Mouse (Mus musculus): ENCODE results near the gene Gm28557. TPM values are rescaled to one million over a fixed set of nuclear protein-coding genes. Genes with fewer than 3 reads are reported as not detected.

The Gm28557 gene
- polyA plus RNA-seq, 1 experiment = 4.0 TPM

GRCm38 (mm10) chr13:67112096-67112495 is 3.7 kb upstream of the Gm28557 start:
- DNase-seq = peak; percentile 43

GRCm38 (mm10) chr13:67108821-67109206 is 410 bp upstream of the Gm28557 start:
- no peaks in the 10 kb centered on the region for H3K36me3 ChIP-seq (ENCODE audit: control insufficient read depth, insufficient read depth, low read length)
- TF ChIP-seq POLR2A (IDR thresholded peaks at IDR 0.05; ENCODE audit: low read depth, low read length) (no peak), CTCF (conservative IDR thresholded peaks at IDR 0.05; ENCODE audit: insufficient read depth, insufficient read length, low read depth, low read length) (peak; percentile 60)
- H3K4me3 ChIP-seq (ENCODE audit: insufficient read depth, low read depth, low read length) = peak overlapping the region; percentile 18
- H3K27ac ChIP-seq (ENCODE audit: insufficient read depth, low read depth, low read length) = no peak overlapping the region
- H3K27me3 ChIP-seq (replicated peaks; ENCODE audit: control insufficient read depth, insufficient read depth, low read length) = no peaks in the 10 kb centered on the region
- peaks cover 4% of the 10 kb centered on the region for H3K4me1 ChIP-seq (ENCODE audit: control insufficient read depth, insufficient read depth, low read length)
- WGBS = 3% methylated on average over 9 of the region's 9 CpGs
- DNase-seq = no peak

More at GRCm38 (mm10) chr13:67112096-67112495, 3.7 kb upstream of the Gm28557 start:
- Histone ChIP-seq H3K27me3 (replicated peaks; ENCODE audit: control insufficient read depth, insufficient read depth, low read length) (no peaks in the 10 kb centered on the region), H3K4me1 (ENCODE audit: control insufficient read depth, insufficient read depth, low read length) (peaks cover 4% of the 10 kb centered on the region), H3K27ac (ENCODE audit: insufficient read depth, low read depth, low read length) (no peak overlapping the region), H3K4me3 (ENCODE audit: insufficient read depth, low read depth, low read length) (no peak overlapping the region), H3K36me3 (ENCODE audit: control insufficient read depth, insufficient read depth, low read length) (no peaks in the 10 kb centered on the region)
- 78% methylated on average over 12 of the region's 12 CpGs for WGBS
- TF ChIP-seq CTCF (conservative IDR thresholded peaks at IDR 0.05; ENCODE audit: insufficient read depth, insufficient read length, low read depth, low read length) = no peak
- TF ChIP-seq POLR2A (IDR thresholded peaks at IDR 0.05; ENCODE audit: low read depth, low read length) = no peak

GRCm38 (mm10) chr13:67107681-67108080 is 723 bp downstream of the Gm28557 start:
- Histone ChIP-seq H3K4me3 (ENCODE audit: insufficient read depth, low read depth, low read length) (peak overlapping the region; percentile 85), H3K27ac (ENCODE audit: insufficient read depth, low read depth, low read length) (no peak overlapping the region), H3K27me3 (replicated peaks; ENCODE audit: control insufficient read depth, insufficient read depth, low read length) (no peaks in the 10 kb centered on the region), H3K36me3 (ENCODE audit: control insufficient read depth, insufficient read depth, low read length) (no peaks in the 10 kb centered on the region), H3K4me1 (ENCODE audit: control insufficient read depth, insufficient read depth, low read length) (peaks cover 4% of the 10 kb centered on the region)
- no peak for DNase-seq
- 29% methylated on average over 9 of the region's 9 CpGs for WGBS
- no peak for TF ChIP-seq POLR2A (IDR thresholded peaks at IDR 0.05; ENCODE audit: low read depth, low read length)
- no peak for TF ChIP-seq CTCF (conservative IDR thresholded peaks at IDR 0.05; ENCODE audit: insufficient read depth, insufficient read length, low read depth, low read length)

- WGBS = 91% methylated on average over 10 of the region's 10 CpGs
- no peak within 1 kb of the TSS for H3K27ac ChIP-seq (ENCODE audit: insufficient read depth, low read depth, low read length)
- no peaks in the 10 kb centered on the region for H3K27me3 ChIP-seq (replicated peaks; ENCODE audit: control insufficient read depth, insufficient read depth, low read length)
- no peak within 1 kb of the TSS for H3K4me3 ChIP-seq (ENCODE audit: insufficient read depth, low read depth, low read length)
- H3K36me3 ChIP-seq (ENCODE audit: control insufficient read depth, insufficient read depth, low read length) = peaks cover 2% of the 10 kb centered on the region; the same call in 1 of the 2 replicates
- TF ChIP-seq POLR2A (IDR thresholded peaks at IDR 0.05; ENCODE audit: low read depth, low read length) (no peak), CTCF (conservative IDR thresholded peaks at IDR 0.05; ENCODE audit: insufficient read depth, insufficient read length, low read depth, low read length) (no peak)
- H3K4me1 ChIP-seq (ENCODE audit: control insufficient read depth, insufficient read depth, low read length) = no peaks in the 10 kb centered on the region
- DNase-seq = no peak
Measured at GRCm38 (mm10) chr13:67097876-67098275, 10.5 kb downstream of the Gm28557 start, which contains the start of gene Zfp708. Gene Zfp708, minus strand, starts transcription at chr13:67097976.

- no peak for DNase-seq
- Histone ChIP-seq H3K4me1 (ENCODE audit: control insufficient read depth, insufficient read depth, low read length) (no peaks in the 10 kb centered on the region), H3K4me3 (ENCODE audit: insufficient read depth, low read depth, low read length) (no peak overlapping the region), H3K36me3 (ENCODE audit: control insufficient read depth, insufficient read depth, low read length) (no peaks in the 10 kb centered on the region), H3K27me3 (replicated peaks; ENCODE audit: control insufficient read depth, insufficient read depth, low read length) (no peaks in the 10 kb centered on the region), H3K27ac (ENCODE audit: insufficient read depth, low read depth, low read length) (no peak overlapping the region)
- no peak for TF ChIP-seq POLR2A (IDR thresholded peaks at IDR 0.05; ENCODE audit: low read depth, low read length)
- no peak for TF ChIP-seq CTCF (conservative IDR thresholded peaks at IDR 0.05; ENCODE audit: insufficient read depth, insufficient read length, low read depth, low read length)
- 97% methylated on average over 1 of the region's 1 CpGs for WGBS
Measured at GRCm38 (mm10) chr13:67090154-67090553, 18.2 kb downstream of the Gm28557 start.

GRCm38 (mm10) chr13:67081946-67082345 is 26.5 kb downstream of the Gm28557 start:
- TF ChIP-seq POLR2A (IDR thresholded peaks at IDR 0.05; ENCODE audit: low read depth, low read length) (no peak), CTCF (conservative IDR thresholded peaks at IDR 0.05; ENCODE audit: insufficient read depth, insufficient read length, low read depth, low read length) (no peak)
- H3K4me3 ChIP-seq (ENCODE audit: insufficient read depth, low read depth, low read length) = no peak overlapping the region

GRCm38 (mm10) chr13:67081142-67081713 is 27.2 kb downstream of the Gm28557 start:
- Histone ChIP-seq H3K4me1 (ENCODE audit: control insufficient read depth, insufficient read depth, low read length) (peaks cover 7% of the 10 kb centered on the region; the same call in 1 of the 2 replicates), H3K27ac (ENCODE audit: insufficient read depth, low read depth, low read length) (peak overlapping the region; percentile 78), H3K27me3 (replicated peaks; ENCODE audit: control insufficient read depth, insufficient read depth, low read length) (no peaks in the 10 kb centered on the region), H3K4me3 (ENCODE audit: insufficient read depth, low read depth, low read length) (peak overlapping the region; percentile 89), H3K36me3 (ENCODE audit: control insufficient read depth, insufficient read depth, low read length) (peaks cover 3% of the 10 kb centered on the region; the same call in 1 of the 2 replicates)
- peak; percentile 92 for DNase-seq
- WGBS = 1% methylated on average over 24 of the region's 24 CpGs
- TF ChIP-seq CTCF (conservative IDR thresholded peaks at IDR 0.05; ENCODE audit: insufficient read depth, insufficient read length, low read depth, low read length) (no peak), POLR2A (IDR thresholded peaks at IDR 0.05; ENCODE audit: low read depth, low read length) (no peak)

More at GRCm38 (mm10) chr13:67081946-67082345, 26.5 kb downstream of the Gm28557 start:
- WGBS = 72% methylated on average over 1 of the region's 1 CpGs
- no peak for DNase-seq
- Histone ChIP-seq H3K27ac (ENCODE audit: insufficient read depth, low read depth, low read length) (peak overlapping the region; percentile 78), H3K36me3 (ENCODE audit: control insufficient read depth, insufficient read depth, low read length) (peaks cover 3% of the 10 kb centered on the region; the same call in 1 of the 2 replicates), H3K27me3 (replicated peaks; ENCODE audit: control insufficient read depth, insufficient read depth, low read length) (no peaks in the 10 kb centered on the region), H3K4me1 (ENCODE audit: control insufficient read depth, insufficient read depth, low read length) (peaks cover 7% of the 10 kb centered on the region; the same call in 1 of the 2 replicates)

All from kidney, adult 2 months (tissue).